Mouse (Mus musculus): Measurements from ENCODE around the gene Hmgcs1.

DNA sequence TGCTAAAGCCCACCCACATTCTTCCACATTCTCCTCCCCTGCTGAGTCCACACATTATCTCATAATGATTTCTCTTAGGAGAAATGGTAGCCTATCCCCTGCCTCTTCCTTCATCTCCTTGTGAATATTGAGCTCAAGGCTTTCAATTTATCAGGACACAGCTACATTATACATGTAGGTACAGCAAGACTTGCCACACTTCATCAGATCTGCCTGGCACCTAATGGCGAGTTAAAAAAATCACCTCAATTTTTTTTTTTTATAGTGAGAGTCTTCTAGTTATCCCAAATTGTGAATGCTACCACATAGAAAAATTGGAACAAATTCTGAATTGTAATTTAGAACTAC is 40.5 kb upstream of the Hmgcs1 start:
- TF ChIP-seq CHD2 (IDR thresholded peaks at IDR 0.05; ENCODE audit: low read depth, low read length) (no peak), ZNF384 (IDR thresholded peaks at IDR 0.05; ENCODE audit: low read depth, low read length) (no peak), HCFC1 (IDR thresholded peaks at IDR 0.05; ENCODE audit: borderline replicate concordance, insufficient read depth, low read length) (no peak), MAFK (IDR thresholded peaks at IDR 0.05; ENCODE audit: insufficient read depth, low read depth, low read length) (no peak), ZC3H11A (IDR thresholded peaks at IDR 0.05; ENCODE audit: borderline replicate concordance, low read depth, low read length) (no peak)

Measured in ES-E14 (cell line).